Mouse (Mus musculus) embryonic stem cell, embryonic (primary cell): ENCODE results near the gene Arglu1.

ENCODE experiments used
- CTCF ChIA-PET, 4 experiments: fragments of 300-600 bp in 2 of 4; fragments of 350-600 bp in 2 of 4; sonication (Branson Sonifier 250); formaldehyde crosslinking; loops; one replicate each; lab custom pipeline; 2022; ENCODE audit warnings: inconsistent platforms in 2 of 4; lab: Charles Lee
- POLR2A ChIA-PET, 4 experiments: fragments of 300-600 bp in 2 of 4; fragments of 350-600 bp in 2 of 4; sonication (Branson Sonifier 250); formaldehyde crosslinking; loops; one replicate each; lab custom pipeline; 2022; ENCODE audit warnings: antibody characterized with exemption in 4 of 4, inconsistent platforms in 1 of 4; lab: Charles Lee

Gene Arglu1

DNA sequence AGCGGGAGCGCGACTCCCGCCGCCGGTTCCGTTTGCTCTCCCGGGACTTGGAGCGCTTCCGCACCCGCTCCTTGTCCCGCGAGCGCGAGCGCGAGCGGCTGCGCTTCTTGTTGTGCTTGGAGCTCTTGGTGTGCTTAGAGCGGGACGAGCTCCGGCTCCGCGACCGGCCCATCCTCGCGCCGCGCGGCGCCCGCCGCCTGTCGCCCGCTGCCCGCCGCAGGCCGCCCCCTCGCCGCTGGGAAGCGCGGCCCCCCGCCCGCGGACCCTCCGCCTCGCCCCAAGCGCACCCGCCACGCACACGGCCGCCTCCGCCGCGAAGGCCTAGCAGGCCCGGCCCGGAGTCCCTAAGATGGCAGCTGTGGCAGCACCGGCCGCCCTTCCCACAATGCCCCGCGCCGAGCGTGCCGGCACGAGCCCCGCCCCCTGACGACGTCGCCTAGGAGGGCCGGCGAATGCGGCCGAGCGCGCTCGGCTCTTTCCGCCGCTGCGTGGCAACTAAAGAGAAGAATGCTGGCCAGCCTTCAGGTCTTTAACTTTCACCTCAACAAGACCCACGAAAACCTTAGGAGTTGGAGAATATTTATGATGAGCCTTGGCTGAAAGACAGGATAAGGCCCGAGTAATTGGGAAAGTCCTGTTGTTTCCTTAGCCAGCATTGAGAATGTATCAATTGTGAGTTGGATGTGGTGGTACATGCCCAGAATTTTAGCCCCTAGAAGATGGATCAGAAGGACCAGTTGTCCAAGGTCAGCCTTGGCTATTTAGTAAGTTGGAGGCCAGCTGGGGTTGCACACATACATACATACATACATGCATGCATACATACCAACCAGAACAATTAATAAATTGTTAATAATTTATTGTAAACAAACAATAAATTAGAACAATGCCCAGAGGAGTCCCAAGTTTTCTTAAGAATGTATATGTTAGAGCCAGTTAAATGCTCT lies at the start of gene Arglu1:
TSS of gene Arglu1 (minus strand) at position 376 of the 947 bp plus-strand sequence.
- CTCF ChIA-PET, result interaction anchor here in 2 of 4 experiments (0.6 to 0.8 kb wide), 2 partner anchors 44 to 303 kb away, joined by 3 to 5 read pairs; no protein-coding TSS in a partner anchor
- POLR2A ChIA-PET, result interaction anchor here in 3 of 4 experiments (0.6 to 2.1 kb wide), 17 partner anchors 9 to 298 kb away, joined by 3 to 15 read pairs (median 5); partner anchors contain the start of gene Efnb2 (in 1 of the 3)

DNA sequence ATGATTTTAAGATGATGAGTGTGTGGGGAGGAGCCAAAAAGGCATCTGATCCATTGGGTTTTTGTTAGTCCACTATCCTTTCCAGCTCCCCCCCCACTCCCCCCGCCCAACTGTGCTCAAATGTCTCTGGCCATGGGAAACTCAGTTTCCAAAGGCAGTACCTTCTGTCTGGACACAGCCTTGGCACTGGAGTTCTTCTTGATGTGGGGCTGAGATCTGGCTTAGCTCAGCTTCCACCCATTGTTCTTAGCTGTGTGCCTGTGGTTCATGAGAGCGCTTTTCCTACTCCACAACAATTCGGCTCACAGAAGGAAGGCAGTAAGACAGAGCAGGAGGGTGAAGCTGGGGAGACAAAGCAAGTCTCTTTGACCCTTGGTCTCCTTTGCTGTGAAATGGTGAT lies 47.0 kb upstream of the Arglu1 start:
- POLR2A ChIA-PET, result interaction anchor here in 2 of 4 experiments (0.7 to 1.3 kb wide), 3 partner anchors 14 to 68 kb away, joined by 3 to 4 read pairs (median 3); no protein-coding TSS in a partner anchor
- CTCF ChIA-PET, result no interaction called here

GRCm38 (mm10) chr8:8736826-8737225 lies 46.5 kb upstream of the Arglu1 start:
- POLR2A ChIA-PET, result interaction anchor here in 2 of 4 experiments (0.7 to 1.3 kb wide), 3 partner anchors 14 to 68 kb away, joined by 3 to 4 read pairs (median 3); no protein-coding TSS in a partner anchor
- CTCF ChIA-PET, result interaction anchor here in 1 of 4 experiments (0.5 kb wide), 1 partner anchor 36 kb away, joined by 4 read pairs; no protein-coding TSS in a partner anchor

DNA sequence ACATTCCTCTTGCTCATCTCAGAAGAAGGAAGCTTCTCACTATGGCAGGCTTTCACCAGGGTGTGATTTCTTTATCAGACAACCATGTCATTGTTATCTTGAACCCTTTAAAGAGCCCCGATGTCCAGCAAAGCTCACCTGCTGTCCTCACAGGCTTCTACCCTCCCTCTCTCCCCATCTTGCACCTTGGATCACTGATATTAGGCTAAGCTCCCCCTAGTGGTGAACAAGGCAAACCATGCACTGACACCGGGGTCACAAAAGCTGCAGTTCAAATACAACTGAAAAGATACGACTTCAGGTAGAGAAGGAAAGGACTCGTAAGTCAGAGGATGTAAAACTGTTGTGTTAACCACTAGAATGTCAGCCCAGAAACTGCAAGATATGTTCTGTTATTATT lies 43.5 kb upstream of the Arglu1 start:
- ChIA-PET POLR2A (interaction anchor here in 3 of 4 experiments (0.6 to 0.8 kb wide), 4 partner anchors 64 to 74 kb away, joined by 3 read pairs; no protein-coding TSS in a partner anchor), CTCF (interaction anchor here (0.5 to 2.2 kb wide), 27 partner anchors 9 to 1129 kb away, joined by 3 to 8 read pairs (median 4); partner anchors contain the start of gene Arglu1 (in 1 of the 4))

DNA sequence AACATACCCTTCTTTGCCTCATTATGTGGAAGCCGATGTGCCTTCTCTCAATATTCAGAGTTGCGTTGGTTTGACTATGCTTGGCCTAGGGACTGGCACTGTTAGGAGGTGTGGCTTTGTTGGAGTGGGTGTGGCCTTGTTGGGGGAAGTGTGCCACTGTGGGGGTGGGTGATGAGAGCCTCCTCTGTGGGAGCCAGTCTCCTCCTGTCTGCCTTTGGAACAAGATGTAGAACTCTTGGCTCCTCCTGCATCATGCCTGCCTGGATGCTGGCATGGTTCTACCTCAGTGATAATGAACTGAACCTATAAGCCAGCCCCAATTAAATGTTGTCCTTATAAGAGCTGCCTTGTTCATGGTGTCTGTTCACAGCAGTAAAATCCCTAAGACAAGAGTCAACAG lies 38.3 kb upstream of the Arglu1 start:
- ChIA-PET POLR2A (no interaction called here), CTCF (no interaction called here)

DNA sequence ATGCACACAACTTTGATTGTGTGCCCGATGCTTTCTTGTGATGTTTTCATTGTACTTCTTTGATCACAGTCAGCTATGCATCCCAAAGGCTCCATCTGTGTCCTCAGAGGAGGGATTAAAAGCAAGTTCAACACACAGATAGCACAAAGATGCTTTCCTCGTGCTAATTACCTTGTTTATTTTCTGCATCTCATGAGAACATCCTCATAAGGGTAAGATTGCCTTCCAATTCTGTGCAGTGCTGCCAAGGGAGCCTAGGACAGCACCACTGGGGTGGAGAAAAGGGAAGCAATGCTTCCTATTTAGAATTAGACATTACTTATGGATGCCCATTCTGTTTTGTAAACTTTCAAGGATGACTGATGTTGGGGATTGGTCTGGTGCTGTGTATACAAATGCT lies 36.2 kb upstream of the Arglu1 start:
- CTCF ChIA-PET, result no interaction called here
- POLR2A ChIA-PET, result no interaction called here

DNA sequence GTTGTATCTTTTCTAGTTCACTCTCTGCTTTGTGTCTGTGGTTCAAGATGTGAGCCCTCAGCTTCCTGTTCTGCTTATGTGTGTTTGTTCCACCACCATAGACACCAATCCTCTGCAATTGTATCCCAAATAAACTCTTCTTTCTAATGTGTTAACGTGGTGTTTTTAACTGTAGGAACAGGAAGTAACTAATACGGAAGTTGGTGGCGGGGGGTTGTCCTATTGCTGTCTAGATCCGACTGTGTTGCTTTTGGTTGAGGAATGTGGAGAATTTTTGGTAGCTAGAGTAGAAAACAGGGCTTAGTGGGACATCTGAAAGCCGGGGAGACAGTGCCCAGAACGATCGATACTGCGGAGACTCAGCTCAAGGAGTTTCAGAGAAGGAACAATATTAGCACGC lies 14.5 kb upstream of the Arglu1 start:
- ChIA-PET POLR2A (no interaction called here), CTCF (interaction anchor here in 1 of 4 experiments (0.6 kb wide), 1 partner anchor 279 kb away, joined by 12 read pairs; no protein-coding TSS in a partner anchor)

DNA sequence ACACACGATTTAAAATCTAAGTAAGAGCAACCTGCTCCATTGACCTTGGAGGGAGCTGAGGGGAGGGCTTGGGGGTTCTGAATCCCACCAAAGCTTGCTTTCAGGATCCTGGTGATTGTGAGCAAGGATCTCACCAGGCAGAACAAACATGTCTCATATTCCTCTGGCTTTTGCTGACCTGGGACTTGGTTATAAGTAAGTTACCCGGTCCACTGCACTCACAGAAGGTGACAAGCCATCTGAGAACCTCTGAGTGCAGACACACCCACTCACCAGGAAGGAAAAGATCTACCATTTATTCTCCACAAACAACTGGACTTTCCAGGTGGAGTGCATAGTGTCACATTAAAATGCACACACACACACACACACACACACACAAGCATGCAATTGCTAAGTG lies 13.3 kb upstream of the Arglu1 start:
- ChIA-PET POLR2A (interaction anchor here in 1 of 4 experiments (2.4 kb wide), 1 partner anchor 13 kb away, joined by 15 read pairs; the partner anchor contains the start of gene Arglu1), CTCF (interaction anchor here in 1 of 4 experiments (1.0 kb wide), 1 partner anchor 228 kb away, joined by 3 read pairs; no protein-coding TSS in a partner anchor)

GRCm38 (mm10) chr8:8700821-8701220 lies 10.5 kb upstream of the Arglu1 start:
- POLR2A ChIA-PET, result interaction anchor here in 3 of 4 experiments (0.9 to 2.7 kb wide), 8 partner anchors 10 to 284 kb away, joined by 3 to 9 read pairs (median 3); partner anchors contain the start of gene Arglu1 (in 3 of the 3)
- CTCF ChIA-PET, result no interaction called here

DNA sequence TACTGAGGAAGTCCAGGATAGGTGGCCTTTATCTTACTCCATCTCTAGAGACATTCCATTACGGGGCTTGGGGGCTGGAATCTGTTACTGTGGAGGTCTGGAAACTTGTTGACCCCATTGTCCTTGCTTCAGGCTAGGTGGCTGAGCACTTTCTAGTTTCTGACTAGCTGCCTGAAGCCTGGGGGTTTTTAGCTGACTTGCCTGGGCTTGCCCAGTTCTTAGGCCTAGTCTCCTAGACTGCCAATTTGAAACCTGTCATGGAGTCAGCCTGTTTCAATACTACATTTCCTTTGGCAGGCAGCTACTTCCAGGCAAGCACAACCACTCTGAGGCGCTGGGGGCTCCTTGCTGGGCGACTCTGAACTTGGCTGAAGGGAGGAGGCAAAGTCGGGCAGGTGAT lies 9.9 kb upstream of the Arglu1 start:
- ChIA-PET POLR2A (interaction anchor here in 3 of 4 experiments (0.9 to 2.7 kb wide), 11 partner anchors 9 to 284 kb away, joined by 3 to 9 read pairs (median 3); partner anchors contain the start of gene Arglu1 (in 3 of the 3)), CTCF (no interaction called here)

- POLR2A ChIA-PET, result interaction anchor here in 3 of 4 experiments (0.6 to 2.1 kb wide), 15 partner anchors 8 to 295 kb away, joined by 3 to 15 read pairs (median 5); partner anchors contain the start of gene Efnb2 (in 1 of the 3)
- CTCF ChIA-PET, result no interaction called here
These were observed 721 bp downstream of the Arglu1 start for GRCm38 (mm10) chr8:8689454-8690145.

GRCm38 (mm10) chr8:8688823-8689453 lies 1.4 kb downstream of the Arglu1 start:
- ChIA-PET CTCF (no interaction called here), POLR2A (interaction anchor here in 2 of 4 experiments (0.8 to 2.2 kb wide), 9 partner anchors 9 to 202 kb away, joined by 3 to 9 read pairs (median 4); no protein-coding TSS in a partner anchor)

DNA sequence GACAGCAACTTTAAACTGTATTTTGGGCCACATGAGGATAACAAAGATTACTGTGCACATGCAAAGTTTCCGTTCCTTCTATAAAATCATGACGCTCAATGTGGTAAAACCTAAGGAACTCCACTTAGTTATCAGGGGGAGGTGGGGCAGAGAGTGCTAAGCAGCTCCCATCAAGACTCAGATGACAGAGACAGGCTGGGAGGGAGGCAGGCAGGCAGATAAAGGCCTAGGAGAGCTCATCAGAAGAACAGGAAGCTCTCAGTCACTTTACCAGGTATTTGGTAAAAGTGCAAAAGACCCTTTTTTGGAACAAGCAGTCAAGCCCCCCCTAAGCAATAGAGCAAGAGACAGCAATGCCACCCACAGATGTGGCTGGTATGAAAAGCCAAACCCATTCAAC lies 4.8 kb downstream of the Arglu1 start:
- ChIA-PET POLR2A (interaction anchor here in 2 of 4 experiments (0.9 to 1.5 kb wide), 6 partner anchors 15 to 53 kb away, joined by 3 to 5 read pairs (median 3); no protein-coding TSS in a partner anchor), CTCF (interaction anchor here in 1 of 4 experiments (0.6 kb wide), 1 partner anchor 85 kb away, joined by 3 read pairs; no protein-coding TSS in a partner anchor)

DNA sequence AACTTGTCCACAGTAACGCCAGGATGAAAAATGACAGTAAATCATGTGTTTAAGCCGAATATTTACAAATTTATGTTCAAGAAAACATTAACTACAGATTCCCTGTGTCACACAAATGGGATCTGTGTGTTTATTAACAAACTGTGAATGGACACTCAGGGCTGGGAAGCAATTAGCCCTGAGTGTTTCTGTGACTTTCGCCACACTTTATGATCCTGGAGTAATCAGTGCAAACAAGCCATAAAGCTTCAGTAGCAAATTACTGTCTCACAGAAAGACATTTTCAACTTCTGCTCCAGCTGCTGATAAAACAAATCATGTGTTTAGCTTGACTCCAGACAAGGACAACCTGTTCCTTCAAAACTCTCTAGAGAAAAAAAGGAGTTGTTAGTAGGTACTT lies 7.6 kb downstream of the Arglu1 start:
- ChIA-PET CTCF (no interaction called here), POLR2A (interaction anchor here in 2 of 4 experiments (0.5 to 1.3 kb wide), 3 partner anchors 8 to 310 kb away, joined by 3 to 5 read pairs (median 4); partner anchors contain the start of gene Arglu1 (in 1 of the 2))

GRCm38 (mm10) chr8:8678236-8678635 lies 12.1 kb downstream of the Arglu1 start:
- POLR2A ChIA-PET, result interaction anchor here in 3 of 4 experiments (0.6 to 2.3 kb wide), 4 partner anchors 10 to 158 kb away, joined by 3 to 9 read pairs (median 6); partner anchors contain the start of gene Arglu1 (in 1 of the 3)
- CTCF ChIA-PET, result interaction anchor here in 1 of 4 experiments (0.8 to 1.8 kb wide), 2 partner anchors 16 to 314 kb away, joined by 4 to 6 read pairs; no protein-coding TSS in a partner anchor

DNA sequence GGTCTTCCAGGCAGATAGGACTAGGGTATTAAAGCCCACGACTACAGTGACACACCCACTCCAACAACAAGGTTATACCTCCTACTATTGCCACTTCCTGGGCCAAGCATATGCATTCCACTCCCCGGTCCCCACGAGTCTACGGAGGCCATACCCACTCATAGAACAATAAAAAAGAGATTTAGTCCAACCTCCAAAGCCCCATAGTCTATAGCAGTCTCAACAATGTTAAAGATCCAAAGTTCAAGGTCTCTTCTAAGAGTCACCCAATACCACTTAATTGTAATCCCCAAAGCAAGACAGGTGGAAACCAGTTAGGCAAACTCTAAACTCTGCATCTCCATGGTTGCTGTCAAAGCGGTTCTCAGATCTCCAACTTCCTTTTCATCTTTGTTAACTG lies 15.5 kb downstream of the Arglu1 start:
- CTCF ChIA-PET, result interaction anchor here in 1 of 4 experiments (1.0 kb wide), 1 partner anchor 318 kb away, joined by 5 read pairs; no protein-coding TSS in a partner anchor
- POLR2A ChIA-PET, result interaction anchor here in 3 of 4 experiments (0.8 to 4.1 kb wide), 7 partner anchors 8 to 21 kb away, joined by 3 to 13 read pairs (median 4); partner anchors contain the start of gene Efnb2 (in 1 of the 3)

GRCm38 (mm10) chr8:8661759-8662138 lies 28.6 kb downstream of the Arglu1 start:
- POLR2A ChIA-PET, result interaction anchor here in 2 of 4 experiments (0.9 to 2.5 kb wide), 10 partner anchors 10 to 322 kb away, joined by 3 to 13 read pairs (median 4); partner anchors contain the start of gene Arglu1 (in 1 of the 2)
- CTCF ChIA-PET, result interaction anchor here in 2 of 4 experiments (0.7 to 1.7 kb wide), 4 partner anchors 8 to 331 kb away, joined by 3 to 12 read pairs (median 4); no protein-coding TSS in a partner anchor
